Mouse (Mus musculus): Measurements from ENCODE around the gene Ndrg4. TPM values are rescaled to one million over a fixed set of nuclear protein-coding genes. Genes with fewer than 3 reads are reported as not detected.
"Not testable (repeated sequence)": the region's sequence is repeated elsewhere in the genome, so short reads cannot be mapped to it uniquely, and the experiment has no call there.

The Ndrg4 gene
- polyA plus RNA-seq, 1 experiment: 83.9 TPM

DNA sequence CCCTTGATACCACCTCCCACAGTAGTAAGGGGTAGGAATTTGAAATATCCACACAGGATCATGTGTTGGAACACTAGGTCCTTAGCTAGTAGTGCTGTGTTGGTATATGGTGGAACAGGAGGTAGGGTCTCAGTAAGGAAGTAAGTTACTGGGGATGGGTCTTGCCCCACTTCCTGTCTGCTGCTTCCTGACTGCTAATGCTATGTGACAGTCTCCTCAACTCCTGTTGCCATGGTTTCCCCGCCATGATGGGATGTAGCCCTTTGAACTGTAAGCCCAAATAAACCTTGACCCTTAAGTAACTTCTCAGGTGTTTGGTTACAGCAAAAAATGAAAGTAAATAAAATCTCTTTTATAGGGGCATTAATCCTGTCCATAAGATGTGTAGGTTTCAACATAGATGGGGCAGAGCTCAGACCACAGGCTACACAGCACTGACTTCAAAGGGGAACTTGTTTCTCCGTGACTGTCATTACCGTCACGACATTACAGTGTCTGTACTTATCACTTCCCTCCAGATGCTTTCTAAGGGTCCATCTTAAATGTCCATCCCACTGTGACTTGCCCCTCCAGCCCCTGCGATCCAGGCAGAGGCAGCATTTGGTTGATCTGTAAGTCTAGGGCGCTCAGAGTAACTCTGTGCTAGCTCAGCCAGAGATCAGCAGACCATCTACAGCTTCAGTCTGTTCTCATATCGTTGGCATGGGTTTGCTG, 13.7 kb upstream of the Ndrg4 start:
- no peak for TF ChIP-seq MAX (IDR thresholded peaks at IDR 0.05; ENCODE audit: low read depth)
- no peak for TF ChIP-seq POLR2A (IDR thresholded peaks at IDR 0.05; ENCODE audit: insufficient read length, low read depth)
- no peak for TF ChIP-seq REST (IDR thresholded peaks at IDR 0.05; ENCODE audit: insufficient read depth, insufficient read length)
- TF ChIP-seq POLR2AphosphoS2 (IDR thresholded peaks at IDR 0.05; ENCODE audit: insufficient read length, low read depth): no peak
- no peak for TF ChIP-seq USF1 (IDR thresholded peaks at IDR 0.05; ENCODE audit: low read depth)
- no peak for TF ChIP-seq MYOD1 (IDR thresholded peaks at IDR 0.05; ENCODE audit: control insufficient read depth in 1 of 3, insufficient read length in 2 of 3, low read depth in 2 of 3)
- TF ChIP-seq MYOG (IDR thresholded peaks at IDR 0.05; ENCODE audit: control insufficient read depth in 1 of 3, insufficient read depth in 1 of 3, insufficient read length in 2 of 3, low read depth in 2 of 3): no peak
- no peak for TF ChIP-seq SRF (IDR thresholded peaks at IDR 0.05; ENCODE audit: control insufficient read depth, insufficient read length, low read depth)
- no peak for TF ChIP-seq E2F4 (IDR thresholded peaks at IDR 0.05; ENCODE audit: insufficient read depth)
- TF ChIP-seq CEBPB (IDR thresholded peaks at IDR 0.05; ENCODE audit: insufficient read depth, poor library complexity, severe bottlenecking): no peak
- no peak for TF ChIP-seq TCF12 (IDR thresholded peaks at IDR 0.05; ENCODE audit: insufficient read depth, poor library complexity, severe bottlenecking)
- TF ChIP-seq TCF3 (IDR thresholded peaks at IDR 0.05; ENCODE audit: insufficient read length, low read depth): no peak
- Histone ChIP-seq H3K4me3 (no peak overlapping the region), H3ac (ENCODE audit: control insufficient read depth, insufficient read length) (no peak overlapping the region), H3K79me2 (ENCODE audit: control insufficient read depth, insufficient read depth) (no peaks in the 10 kb centered on the region), H3K27me3 (ENCODE audit: control insufficient read depth, insufficient read depth, insufficient read length) (no peaks in the 10 kb centered on the region), H3K36me3 (ENCODE audit: control insufficient read depth, insufficient read depth) (no peaks in the 10 kb centered on the region), H3K4me2 (ENCODE audit: low read depth) (no peak overlapping the region)

DNA sequence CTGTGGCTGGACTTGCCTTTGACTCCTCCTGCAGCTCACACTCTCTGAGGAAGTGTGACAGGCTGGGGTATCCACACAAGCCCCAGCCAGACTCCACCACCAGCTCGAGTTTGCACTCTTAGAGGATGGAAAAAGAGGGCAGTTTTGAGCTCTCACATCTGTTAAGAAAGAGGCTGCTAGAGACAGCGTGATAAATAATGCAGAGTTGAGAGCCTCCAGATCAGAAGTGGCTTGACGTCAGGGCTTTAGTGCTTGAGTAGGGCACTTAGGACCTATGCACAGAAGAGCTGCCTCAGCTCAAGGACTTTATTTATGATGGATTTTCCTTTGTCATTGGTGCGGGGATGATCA, 13.2 kb upstream of the Ndrg4 start:
- no peak overlapping the region for H3ac ChIP-seq (ENCODE audit: control insufficient read depth, insufficient read length)
- no peaks in the 10 kb centered on the region for H3K79me2 ChIP-seq (ENCODE audit: control insufficient read depth, insufficient read depth)
- H3K4me3 ChIP-seq: no peak overlapping the region
- H3K27me3 ChIP-seq (ENCODE audit: control insufficient read depth, insufficient read depth, insufficient read length): no peaks in the 10 kb centered on the region
- H3K36me3 ChIP-seq (ENCODE audit: control insufficient read depth, insufficient read depth): no peaks in the 10 kb centered on the region
- TF ChIP-seq TCF12 (IDR thresholded peaks at IDR 0.05; ENCODE audit: insufficient read depth, poor library complexity, severe bottlenecking) (no peak), USF1 (IDR thresholded peaks at IDR 0.05; ENCODE audit: low read depth) (no peak), E2F4 (IDR thresholded peaks at IDR 0.05; ENCODE audit: insufficient read depth) (no peak), SRF (IDR thresholded peaks at IDR 0.05; ENCODE audit: control insufficient read depth, insufficient read length, low read depth) (no peak), MAX (IDR thresholded peaks at IDR 0.05; ENCODE audit: low read depth) (no peak), MYOG (IDR thresholded peaks at IDR 0.05; ENCODE audit: control insufficient read depth in 1 of 3, insufficient read depth in 1 of 3, insufficient read length in 2 of 3, low read depth in 2 of 3) (no peak), POLR2A (IDR thresholded peaks at IDR 0.05; ENCODE audit: insufficient read length, low read depth) (no peak)
- H3K4me2 ChIP-seq (ENCODE audit: low read depth): no peak overlapping the region

DNA sequence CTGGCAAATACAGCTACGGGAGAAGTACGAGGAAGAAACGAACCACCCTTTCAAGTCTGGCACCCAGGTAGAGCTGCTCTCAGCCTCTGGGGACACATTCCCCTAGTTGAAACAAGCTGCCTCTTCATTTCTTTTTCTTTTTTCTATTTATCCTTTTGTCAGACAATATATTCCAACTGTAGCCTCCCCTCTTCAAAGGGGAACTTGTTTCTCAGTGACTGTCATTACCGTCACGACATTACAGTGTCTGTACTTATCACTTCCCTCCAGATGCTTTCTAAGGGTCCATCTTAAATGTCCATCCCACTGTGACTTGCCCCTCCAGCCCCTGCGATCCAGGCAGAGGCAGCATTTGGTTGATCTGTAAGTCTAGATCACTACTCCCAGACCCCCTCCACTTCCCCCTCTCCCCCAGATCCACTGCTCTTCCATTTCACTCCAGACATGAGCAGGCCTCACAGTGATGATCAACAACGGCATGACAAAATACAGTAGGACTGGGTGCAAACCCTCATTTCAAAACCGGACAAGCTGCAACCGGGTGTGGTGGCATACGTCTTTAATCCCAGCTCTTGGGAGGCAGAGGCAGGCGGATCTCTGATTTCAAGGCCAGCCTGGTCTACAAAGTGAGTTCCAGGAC, 10.8 kb upstream of the Ndrg4 start:
- H3K4me3 ChIP-seq; H3K4me2 ChIP-seq (ENCODE audit: low read depth); H3K79me2 ChIP-seq (ENCODE audit: control insufficient read depth, insufficient read depth); H3K27me3 ChIP-seq (ENCODE audit: control insufficient read depth, insufficient read depth, insufficient read length); H3ac ChIP-seq (ENCODE audit: control insufficient read depth, insufficient read length); H3K36me3 ChIP-seq (ENCODE audit: control insufficient read depth, insufficient read depth): not testable (repeated sequence)

DNA sequence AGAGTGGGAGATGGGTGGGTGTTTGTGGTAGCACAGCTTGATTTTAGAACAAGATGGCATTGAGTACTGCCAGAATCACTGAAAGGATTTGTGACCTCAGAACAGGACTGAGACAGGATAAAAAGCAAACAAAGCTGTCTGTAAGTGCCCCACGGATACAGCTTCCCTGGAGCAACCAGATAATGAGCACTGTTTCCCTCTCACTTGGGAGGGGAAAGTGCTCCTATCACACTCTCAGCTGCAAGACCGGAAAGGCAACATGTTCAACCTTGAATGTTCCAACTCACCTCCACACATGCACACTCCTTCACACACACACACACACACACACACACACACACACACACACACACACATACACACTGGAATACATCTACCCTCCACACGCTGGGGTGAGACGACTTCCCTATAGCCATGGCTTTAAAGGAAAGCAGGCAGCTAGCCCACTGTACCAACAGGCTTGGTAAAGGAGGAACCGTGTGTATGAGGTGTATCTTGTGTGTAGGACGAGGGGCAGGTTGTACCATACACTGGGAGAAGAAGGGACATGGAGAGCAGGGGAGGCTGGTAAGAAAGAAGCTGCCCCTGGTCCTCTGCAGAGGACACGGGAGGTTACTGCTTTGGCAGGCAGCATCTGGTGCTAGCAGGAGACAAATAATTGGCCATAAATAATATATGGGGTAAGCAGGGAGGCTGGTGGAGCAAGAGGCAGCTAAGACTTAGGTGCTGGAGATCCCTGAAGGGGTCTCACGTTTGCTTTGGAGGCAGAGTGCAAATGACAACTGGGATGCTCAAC, 8.4 kb upstream of the Ndrg4 start:
- H3K4me3 ChIP-seq: no peak overlapping the region
- no peak overlapping the region for H3K4me2 ChIP-seq (ENCODE audit: low read depth)
- no peaks in the 10 kb centered on the region for H3K36me3 ChIP-seq (ENCODE audit: control insufficient read depth, insufficient read depth)
- H3K27me3 ChIP-seq (ENCODE audit: control insufficient read depth, insufficient read depth, insufficient read length): no peaks in the 10 kb centered on the region
- H3K79me2 ChIP-seq (ENCODE audit: control insufficient read depth, insufficient read depth): no peaks in the 10 kb centered on the region
- TF ChIP-seq TCF3 (IDR thresholded peaks at IDR 0.05; ENCODE audit: insufficient read length, low read depth): no peak
- no peak for TF ChIP-seq CEBPB (IDR thresholded peaks at IDR 0.05; ENCODE audit: insufficient read depth, poor library complexity, severe bottlenecking)
- TF ChIP-seq MAX (IDR thresholded peaks at IDR 0.05; ENCODE audit: low read depth): no peak
- no peak for TF ChIP-seq MYOG (IDR thresholded peaks at IDR 0.05; ENCODE audit: control insufficient read depth in 1 of 3, insufficient read depth in 1 of 3, insufficient read length in 2 of 3, low read depth in 2 of 3)
- TF ChIP-seq REST (IDR thresholded peaks at IDR 0.05; ENCODE audit: insufficient read depth, insufficient read length): no peak
- TF ChIP-seq USF1 (IDR thresholded peaks at IDR 0.05; ENCODE audit: low read depth): no peak
- no peak for TF ChIP-seq SRF (IDR thresholded peaks at IDR 0.05; ENCODE audit: control insufficient read depth, insufficient read length, low read depth)
- no peak for TF ChIP-seq POLR2AphosphoS2 (IDR thresholded peaks at IDR 0.05; ENCODE audit: insufficient read length, low read depth)
- TF ChIP-seq POLR2A (IDR thresholded peaks at IDR 0.05; ENCODE audit: insufficient read length, low read depth): no peak
- H3ac ChIP-seq (ENCODE audit: control insufficient read depth, insufficient read length): no peak overlapping the region

DNA sequence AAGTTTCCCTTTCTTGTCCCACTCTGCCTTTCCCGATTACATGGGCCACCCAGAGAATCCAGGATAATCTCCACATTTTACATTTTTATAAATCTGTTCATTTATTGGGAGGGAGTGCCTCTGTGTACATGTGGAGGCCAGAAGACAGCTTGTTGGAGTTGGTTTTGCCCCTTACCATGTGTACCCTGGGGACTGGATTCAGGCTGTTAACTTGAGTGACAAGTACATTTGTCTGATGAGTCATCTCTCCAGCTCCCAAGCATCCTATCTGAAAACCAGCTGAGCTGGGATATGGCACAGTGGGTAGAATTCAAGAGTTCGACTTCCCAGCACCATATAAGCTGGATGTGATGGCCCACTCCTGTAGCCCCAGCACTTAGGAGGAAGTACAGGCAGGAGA, 6.8 kb upstream of the Ndrg4 start:
- TF ChIP-seq CEBPB (IDR thresholded peaks at IDR 0.05; ENCODE audit: insufficient read depth, poor library complexity, severe bottlenecking) (no peak), TCF12 (IDR thresholded peaks at IDR 0.05; ENCODE audit: insufficient read depth, poor library complexity, severe bottlenecking) (peak; percentile 56), E2F4 (IDR thresholded peaks at IDR 0.05; ENCODE audit: insufficient read depth) (no peak), REST (IDR thresholded peaks at IDR 0.05; ENCODE audit: insufficient read depth, insufficient read length) (no peak), POLR2AphosphoS2 (IDR thresholded peaks at IDR 0.05; ENCODE audit: insufficient read length, low read depth) (no peak), TCF3 (IDR thresholded peaks at IDR 0.05; ENCODE audit: insufficient read length, low read depth) (no peak), SRF (IDR thresholded peaks at IDR 0.05; ENCODE audit: control insufficient read depth, insufficient read length, low read depth) (no peak), MYOG (IDR thresholded peaks at IDR 0.05; ENCODE audit: control insufficient read depth in 1 of 3, insufficient read depth in 1 of 3, insufficient read length in 2 of 3, low read depth in 2 of 3) (peak in 2 of 3 experiments; percentile 32 to 41), POLR2A (IDR thresholded peaks at IDR 0.05; ENCODE audit: insufficient read length, low read depth) (no peak), MAX (IDR thresholded peaks at IDR 0.05; ENCODE audit: low read depth) (no peak), MYOD1 (IDR thresholded peaks at IDR 0.05; ENCODE audit: control insufficient read depth in 1 of 3, insufficient read length in 2 of 3, low read depth in 2 of 3) (peak; percentile 24 to 87 (median 87)), USF1 (IDR thresholded peaks at IDR 0.05; ENCODE audit: low read depth) (no peak)
- no peak overlapping the region for H3K4me3 ChIP-seq
- H3K27me3 ChIP-seq (ENCODE audit: control insufficient read depth, insufficient read depth, insufficient read length): no peaks in the 10 kb centered on the region
- H3K36me3 ChIP-seq (ENCODE audit: control insufficient read depth, insufficient read depth): no peaks in the 10 kb centered on the region
- no peak overlapping the region for H3ac ChIP-seq (ENCODE audit: control insufficient read depth, insufficient read length)
- H3K79me2 ChIP-seq (ENCODE audit: control insufficient read depth, insufficient read depth): no peaks in the 10 kb centered on the region
- peak overlapping the region; percentile 20 for H3K4me2 ChIP-seq (ENCODE audit: low read depth)

Data from myocyte (in vitro differentiated cells).